Mouse (Mus musculus): Measurements from ENCODE around the gene Ubn2.

GRCm38 (mm10) chr6:38458075-38458474, 24.3 kb downstream of the Ubn2 start:
- TF ChIP-seq POLR2A (IDR thresholded peaks at IDR 0.05; ENCODE audit: borderline replicate concordance, insufficient read depth, low read length), result no peak
- TF ChIP-seq CTCF (IDR thresholded peaks at IDR 0.05; ENCODE audit: borderline replicate concordance, insufficient read depth, low read depth, low read length), result no peak

All from cerebellum, adult 2 months (tissue).